Mouse (Mus musculus): ENCODE results near the gene Isca1.
"Not testable (repeated sequence)": the region's sequence is repeated elsewhere in the genome, so short reads cannot be mapped to it uniquely, and the experiment has no call there.

Gene Isca1

DNA sequence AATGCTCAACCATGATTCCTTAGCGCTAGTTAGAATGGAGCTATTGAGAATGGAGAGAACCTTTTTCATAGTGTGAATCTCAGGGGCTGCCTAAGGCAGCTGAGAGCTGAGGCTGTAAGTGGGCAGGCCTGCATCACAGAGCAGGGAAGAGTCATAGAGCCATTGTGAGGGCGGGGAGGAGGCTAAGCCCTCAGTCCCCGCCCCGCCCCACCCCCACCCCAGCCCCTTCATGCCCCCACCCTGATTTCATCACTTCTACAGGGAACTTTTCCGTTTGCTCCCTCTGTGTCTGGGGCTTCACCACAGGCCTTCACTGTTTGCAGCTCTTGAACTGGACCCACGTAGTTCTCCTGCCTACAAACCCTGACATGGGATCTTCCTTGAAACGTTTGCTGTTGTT is 38.0 kb downstream of the Isca1 start, which contains the start of gene Spata31d1d:
Gene Spata31d1d (minus strand): TSS at position 101 of the 400 bp plus-strand sequence.
- CTCF ChIA-PET = interaction anchor here in 1 of 4 experiments (0.7 kb wide), 1 partner anchor 41 kb away, joined by 3 read pairs; no protein-coding TSS in a partner anchor
- POLR2A ChIA-PET = interaction anchor here in 2 of 4 experiments (0.8 to 1.7 kb wide), 6 partner anchors 15 to 81 kb away, joined by 3 to 5 read pairs (median 3); partner anchors contain the start of genes 1700014D04Rik (in 1 of the 2) and Isca1 (in 1 of the 2)

- ChIA-PET CTCF (interaction anchor here (0.5 to 2.1 kb wide), 57 partner anchors 9 to 263 kb away, joined by 3 to 22 read pairs (median 4); partner anchors contain the start of genes Isca1 (in 4 of the 4), 1700014D04Rik (in 1 of the 4), Agtpbp1 (in 1 of the 4) and Golm1 (in 1 of the 4)), POLR2A (interaction anchor here (0.6 to 2.3 kb wide), 36 partner anchors 9 to 335 kb away, joined by 3 to 17 read pairs (median 4); partner anchors contain the start of genes Isca1 (in 2 of the 4), Spata31d1a (in 2 of the 4), Agtpbp1 (in 1 of the 4) and Golm1 (in 1 of the 4))
Observed at GRCm38 (mm10) chr13:59728378-59729093, 41.1 kb downstream of the Isca1 start.

GRCm38 (mm10) chr13:59726139-59726867 is 43.3 kb downstream of the Isca1 start:
- ChIA-PET CTCF (interaction anchor here in 3 of 4 experiments (0.6 to 1.0 kb wide), 4 partner anchors 9 to 91 kb away, joined by 3 to 5 read pairs (median 3); partner anchors contain the start of gene Spata31d1a (in 1 of the 3)), POLR2A (interaction anchor here in 3 of 4 experiments (0.7 to 3.5 kb wide), 24 partner anchors 8 to 142 kb away, joined by 3 to 21 read pairs (median 3); partner anchors contain the start of genes Isca1 (in 2 of the 3), Agtpbp1 (in 1 of the 3), Naa35 (in 1 of the 3) and Spata31d1a (in 1 of the 3))

DNA sequence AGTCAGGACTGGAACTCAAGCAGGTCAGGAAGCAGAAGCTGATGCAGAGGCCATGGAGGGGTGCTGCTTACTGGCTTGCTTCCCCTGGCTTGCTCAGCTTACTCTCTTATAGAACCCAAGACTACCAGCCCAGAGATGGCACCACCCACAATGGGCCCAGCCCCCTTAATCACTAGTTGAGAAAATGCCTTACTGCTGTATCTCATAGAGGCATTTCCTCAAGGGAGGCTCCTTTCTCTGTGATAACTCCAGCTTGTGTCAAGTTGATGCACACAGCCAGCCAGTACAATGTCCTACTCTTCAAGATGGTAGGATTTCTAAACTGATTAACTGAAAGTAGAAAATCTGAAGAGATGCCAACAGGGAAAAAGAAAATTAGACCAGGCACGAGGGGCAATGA is 47.5 kb downstream of the Isca1 start:
- POLR2A ChIA-PET, CTCF ChIA-PET: not testable (repeated sequence)

DNA sequence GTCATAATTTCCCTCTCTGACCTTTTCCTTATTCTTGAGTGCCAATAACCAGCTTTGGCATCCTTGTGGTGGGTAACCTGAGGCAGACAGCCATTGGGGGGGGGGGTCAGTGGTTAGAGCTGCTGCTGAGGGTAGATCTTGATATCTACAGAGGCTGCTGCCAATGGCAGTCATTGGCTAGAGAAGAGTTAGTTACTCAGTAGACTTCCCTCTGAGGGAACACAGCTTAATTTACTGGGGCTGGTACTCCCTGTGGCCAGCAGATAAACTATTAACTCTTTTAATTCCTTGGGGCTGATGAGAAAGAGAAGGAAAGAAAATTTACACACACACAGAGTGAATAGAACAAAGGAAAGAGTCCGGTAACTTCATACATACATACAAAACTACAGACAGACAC is 50.1 kb downstream of the Isca1 start:
- CTCF ChIA-PET = interaction anchor here (0.6 to 2.1 kb wide), 8 partner anchors 9 to 1492 kb away, joined by 3 to 8 read pairs (median 4); partner anchors contain the start of gene Spata31d1a (in 1 of the 4)
- POLR2A ChIA-PET = interaction anchor here in 3 of 4 experiments (0.6 to 1.8 kb wide), 6 partner anchors 9 to 44 kb away, joined by 4 to 5 read pairs (median 4); partner anchors contain the start of genes Golm1 (in 1 of the 3) and Spata31d1a (in 1 of the 3)

- CTCF ChIA-PET = interaction anchor here in 3 of 4 experiments (0.6 to 2.1 kb wide), 6 partner anchors 9 to 1491 kb away, joined by 3 to 8 read pairs (median 4); partner anchors contain the start of gene Spata31d1a (in 1 of the 3)
- POLR2A ChIA-PET = interaction anchor here in 3 of 4 experiments (0.6 to 1.8 kb wide), 5 partner anchors 9 to 20 kb away, joined by 4 read pairs; partner anchors contain the start of gene Spata31d1a (in 1 of the 3)
Observed at GRCm38 (mm10) chr13:59718857-59719440, 50.7 kb downstream of the Isca1 start.

GRCm38 (mm10) chr13:59713710-59714109 is 55.9 kb downstream of the Isca1 start:
- ChIA-PET CTCF (interaction anchor here in 3 of 4 experiments (0.5 to 3.0 kb wide), 3 partner anchors 14 to 133 kb away, joined by 4 to 12 read pairs (median 6); no protein-coding TSS in a partner anchor), POLR2A (interaction anchor here in 2 of 4 experiments (0.7 to 2.6 kb wide), 15 partner anchors 11 to 211 kb away, joined by 3 to 8 read pairs (median 5); partner anchors contain the start of gene Isca1 (in 1 of the 2))

- CTCF ChIA-PET = interaction anchor here in 1 of 4 experiments (0.6 to 1.1 kb wide), 2 partner anchors 23 to 1432 kb away, joined by 3 read pairs; no protein-coding TSS in a partner anchor
- POLR2A ChIA-PET = interaction anchor here in 3 of 4 experiments (0.6 to 2.9 kb wide), 11 partner anchors 9 to 1762 kb away, joined by 3 to 21 read pairs (median 4); partner anchors contain the start of gene Hnrnpa0 (in 1 of the 3)
Observed at GRCm38 (mm10) chr13:59711984-59712383, 57.6 kb downstream of the Isca1 start, which contains the start of gene Spata31d1b. Gene Spata31d1b (plus strand): TSS chr13:59712284.

GRCm38 (mm10) chr13:59710230-59710629 is 59.4 kb downstream of the Isca1 start, which contains the start of gene Spata31d1a:
Gene Spata31d1a (minus strand): TSS chr13:59710330.
- CTCF ChIA-PET = interaction anchor here in 3 of 4 experiments (0.6 to 2.8 kb wide), 11 partner anchors 9 to 130 kb away, joined by 3 to 18 read pairs (median 3); no protein-coding TSS in a partner anchor
- POLR2A ChIA-PET = interaction anchor here in 2 of 4 experiments (0.6 to 3.8 kb wide), 15 partner anchors 9 to 60 kb away, joined by 3 to 21 read pairs (median 4); partner anchors contain the start of gene Isca1 (in 2 of the 2)
